Mouse (Mus musculus): Measurements from ENCODE around the gene Kif14.

DNA sequence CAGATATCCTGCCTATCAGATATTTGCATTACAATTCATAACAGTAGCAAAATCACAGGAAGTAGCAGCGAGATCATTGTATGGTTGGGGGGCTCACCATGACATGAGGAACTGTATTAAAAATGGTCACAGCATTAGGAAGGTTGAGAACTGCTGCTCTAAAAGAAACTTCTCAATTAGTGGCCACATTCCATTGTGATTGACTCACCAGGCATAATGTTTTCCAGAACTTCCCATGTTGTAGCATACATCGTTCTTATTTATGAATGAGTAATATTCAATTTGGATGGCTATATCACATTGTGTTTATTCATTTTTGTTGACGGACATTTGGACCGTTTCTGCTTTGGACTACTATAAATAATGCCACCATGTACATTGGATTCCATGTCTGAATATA, 101.5 kb downstream of the Kif14 start:
- TF ChIP-seq POLR2A (IDR thresholded peaks at IDR 0.05; ENCODE audit: low read depth, low read length) (no peak), CTCF (conservative IDR thresholded peaks at IDR 0.05; ENCODE audit: insufficient read depth, insufficient read length, low read depth, low read length) (no peak)
